Mouse (Mus musculus): ENCODE measurements around the gene Dhx40. TPM values are rescaled to one million over a fixed set of nuclear protein-coding genes. Genes with fewer than 3 reads are reported as not detected.

Dhx40 gene
- polyA plus RNA-seq, 1 experiment from 2014 or later = 22.3 TPM

- H3K36me3 ChIP-seq (replicated peaks; ENCODE audit: control insufficient read depth, insufficient read depth) = no peaks in the 10 kb centered on the region
- no peak overlapping the region for H3K4me2 ChIP-seq (replicated peaks)
- no peak overlapping the region for H3K27ac ChIP-seq
- H3K4me3 ChIP-seq (replicated peaks; ENCODE audit: low read length) = no peak overlapping the region
- no peak overlapping the region for H3K9ac ChIP-seq
- DNase-seq (ENCODE audit: low spot score) (no peak), ATAC-seq (ENCODE audit: low FRiP score) (no peak)
- peaks cover 17% of the 10 kb centered on the region for H3K4me1 ChIP-seq (replicated peaks; ENCODE audit: control insufficient read depth, insufficient read depth, low read length)
- no peaks in the 10 kb centered on the region for H3K9me3 ChIP-seq (ENCODE audit: control insufficient read depth, low read length)
- H3K27me3 ChIP-seq (ENCODE audit: control insufficient read depth, insufficient read depth, low read length) = no peaks in the 10 kb centered on the region
Measured at GRCm38 (mm10) chr11:86760357-86760756, 47.2 kb downstream of the Dhx40 start.

- H3K4me1 ChIP-seq (replicated peaks; ENCODE audit: control insufficient read depth, insufficient read depth, low read length) = peaks cover 21% of the 10 kb centered on the region
- 98% methylated on average over 2 of the region's 2 CpGs for WGBS
Measured at GRCm38 (mm10) chr11:86759886-86760285, 47.7 kb downstream of the Dhx40 start.

GRCm38 (mm10) chr11:86759226-86759625 lies 48.3 kb downstream of the Dhx40 start:
- H3K27ac ChIP-seq = peak overlapping the region; percentile 99
- no peak overlapping the region for H3K4me3 ChIP-seq (replicated peaks; ENCODE audit: low read length)
- H3K27me3 ChIP-seq (ENCODE audit: control insufficient read depth, insufficient read depth, low read length) = no peaks in the 10 kb centered on the region
- no peak for DNase-seq (ENCODE audit: low spot score)
- H3K9ac ChIP-seq = peak overlapping the region; percentile 96
- no peaks in the 10 kb centered on the region for H3K9me3 ChIP-seq (ENCODE audit: control insufficient read depth, low read length)
- peaks cover 25% of the 10 kb centered on the region for H3K4me1 ChIP-seq (replicated peaks; ENCODE audit: control insufficient read depth, insufficient read depth, low read length)
- no peaks in the 10 kb centered on the region for H3K36me3 ChIP-seq (replicated peaks; ENCODE audit: control insufficient read depth, insufficient read depth)
- no peak for ATAC-seq (ENCODE audit: low FRiP score)
- 94% methylated on average over 1 of the region's 1 CpGs for WGBS
- H3K4me2 ChIP-seq (replicated peaks) = peak overlapping the region; percentile 64; the same call in 1 of the 2 replicates

More at GRCm38 (mm10) chr11:86759886-86760285, 47.7 kb downstream of the Dhx40 start:
- Histone ChIP-seq H3K27me3 (ENCODE audit: control insufficient read depth, insufficient read depth, low read length) (no peaks in the 10 kb centered on the region), H3K36me3 (replicated peaks; ENCODE audit: control insufficient read depth, insufficient read depth) (no peaks in the 10 kb centered on the region), H3K4me2 (replicated peaks) (no peak overlapping the region), H3K9me3 (ENCODE audit: control insufficient read depth, low read length) (no peaks in the 10 kb centered on the region), H3K9ac (no peak overlapping the region), H3K27ac (no peak overlapping the region), H3K4me3 (replicated peaks; ENCODE audit: low read length) (no peak overlapping the region)
- ATAC-seq (ENCODE audit: low FRiP score) (no peak), DNase-seq (ENCODE audit: low spot score) (no peak)

- H3K27ac ChIP-seq = peak overlapping the region; percentile 99
- no peak for DNase-seq (ENCODE audit: low spot score)
- peak overlapping the region; percentile 96 for H3K9ac ChIP-seq
- H3K36me3 ChIP-seq (replicated peaks; ENCODE audit: control insufficient read depth, insufficient read depth) = no peaks in the 10 kb centered on the region
- peaks cover 31% of the 10 kb centered on the region for H3K4me1 ChIP-seq (replicated peaks; ENCODE audit: control insufficient read depth, insufficient read depth, low read length)
- WGBS = 33% methylated on average over 6 of the region's 6 CpGs
- no peak for ATAC-seq (ENCODE audit: low FRiP score)
- peak overlapping the region; percentile 64 for H3K4me2 ChIP-seq (replicated peaks)
- no peaks in the 10 kb centered on the region for H3K9me3 ChIP-seq (ENCODE audit: control insufficient read depth, low read length)
- H3K27me3 ChIP-seq (ENCODE audit: control insufficient read depth, insufficient read depth, low read length) = no peaks in the 10 kb centered on the region
- H3K4me3 ChIP-seq (replicated peaks; ENCODE audit: low read length) = peak overlapping the region; percentile 97
Measured at GRCm38 (mm10) chr11:86758559-86758958, 49.0 kb downstream of the Dhx40 start.

- DNase-seq (ENCODE audit: low spot score) = peak; percentile 97
- Histone ChIP-seq H3K4me3 (replicated peaks; ENCODE audit: low read length) (peak within 1 kb of the TSS; percentile 97), H3K36me3 (replicated peaks; ENCODE audit: control insufficient read depth, insufficient read depth) (no peaks in the 10 kb centered on the region), H3K9ac (peak within 1 kb of the TSS; percentile 96), H3K4me1 (replicated peaks; ENCODE audit: control insufficient read depth, insufficient read depth, low read length) (peaks cover 31% of the 10 kb centered on the region), H3K27me3 (ENCODE audit: control insufficient read depth, insufficient read depth, low read length) (no peaks in the 10 kb centered on the region), H3K4me2 (replicated peaks) (peak within 1 kb of the TSS; percentile 93), H3K27ac (peak within 1 kb of the TSS; percentile 99), H3K9me3 (ENCODE audit: control insufficient read depth, low read length) (no peaks in the 10 kb centered on the region)
- under 1% methylated on average over 72 of the region's 73 CpGs for WGBS
- peak; percentile 97 for ATAC-seq (ENCODE audit: low FRiP score)
Measured at GRCm38 (mm10) chr11:86757480-86758371, 49.8 kb downstream of the Dhx40 start, which contains the start of gene Cltc. Gene Cltc, minus strand, starts transcription at chr11:86757565.

- peak overlapping the region; percentile 99 for H3K27ac ChIP-seq
- 1% methylated on average over 18 of the region's 18 CpGs for WGBS
- peak overlapping the region; percentile 96 for H3K9ac ChIP-seq
- H3K4me1 ChIP-seq (replicated peaks; ENCODE audit: control insufficient read depth, insufficient read depth, low read length) = peaks cover 33% of the 10 kb centered on the region
- H3K9me3 ChIP-seq (ENCODE audit: control insufficient read depth, low read length) = no peaks in the 10 kb centered on the region
- H3K4me3 ChIP-seq (replicated peaks; ENCODE audit: low read length) = peak overlapping the region; percentile 97
- no peaks in the 10 kb centered on the region for H3K36me3 ChIP-seq (replicated peaks; ENCODE audit: control insufficient read depth, insufficient read depth)
- ATAC-seq (ENCODE audit: low FRiP score) = peak; percentile 64; the same call in 1 of the 2 replicates
- peak overlapping the region; percentile 93 for H3K4me2 ChIP-seq (replicated peaks)
- H3K27me3 ChIP-seq (ENCODE audit: control insufficient read depth, insufficient read depth, low read length) = no peaks in the 10 kb centered on the region
- peak; percentile 42 for DNase-seq (ENCODE audit: low spot score)
Measured at GRCm38 (mm10) chr11:86757142-86757479, 50.4 kb downstream of the Dhx40 start.

GRCm38 (mm10) chr11:86756156-86757141 lies 51.1 kb downstream of the Dhx40 start:
- 3% methylated on average over 31 of the region's 31 CpGs for WGBS
- Histone ChIP-seq H3K9ac (peak overlapping the region; percentile 96), H3K27me3 (ENCODE audit: control insufficient read depth, insufficient read depth, low read length) (no peaks in the 10 kb centered on the region), H3K27ac (peak overlapping the region; percentile 99), H3K36me3 (replicated peaks; ENCODE audit: control insufficient read depth, insufficient read depth) (no peaks in the 10 kb centered on the region), H3K4me2 (replicated peaks) (peak overlapping the region; percentile 93), H3K4me1 (replicated peaks; ENCODE audit: control insufficient read depth, insufficient read depth, low read length) (peaks cover 35% of the 10 kb centered on the region), H3K4me3 (replicated peaks; ENCODE audit: low read length) (peak overlapping the region; percentile 97), H3K9me3 (ENCODE audit: control insufficient read depth, low read length) (no peaks in the 10 kb centered on the region)
- peak; percentile 17; the same call in 1 of the 2 replicates for ATAC-seq (ENCODE audit: low FRiP score)
- DNase-seq (ENCODE audit: low spot score) = no peak

GRCm38 (mm10) chr11:86752404-86752803 lies 55.1 kb downstream of the Dhx40 start:
- no peak overlapping the region for H3K4me3 ChIP-seq (replicated peaks; ENCODE audit: low read length)
- no peak overlapping the region for H3K4me2 ChIP-seq (replicated peaks)
- no peaks in the 10 kb centered on the region for H3K36me3 ChIP-seq (replicated peaks; ENCODE audit: control insufficient read depth, insufficient read depth)
- no peak overlapping the region for H3K27ac ChIP-seq
- no peaks in the 10 kb centered on the region for H3K9me3 ChIP-seq (ENCODE audit: control insufficient read depth, low read length)
- H3K9ac ChIP-seq = no peak overlapping the region
- no peak for ATAC-seq (ENCODE audit: low FRiP score)
- peaks cover 30% of the 10 kb centered on the region for H3K4me1 ChIP-seq (replicated peaks; ENCODE audit: control insufficient read depth, insufficient read depth, low read length)
- no peaks in the 10 kb centered on the region for H3K27me3 ChIP-seq (ENCODE audit: control insufficient read depth, insufficient read depth, low read length)
- DNase-seq (ENCODE audit: low spot score) = no peak

- H3K27ac ChIP-seq = no peak overlapping the region
- 97% methylated on average over 1 of the region's 1 CpGs for WGBS
- no peaks in the 10 kb centered on the region for H3K27me3 ChIP-seq (ENCODE audit: control insufficient read depth, insufficient read depth, low read length)
- no peak overlapping the region for H3K9ac ChIP-seq
- H3K4me2 ChIP-seq (replicated peaks) = no peak overlapping the region
- ATAC-seq (ENCODE audit: low FRiP score) (no peak), DNase-seq (ENCODE audit: low spot score) (no peak)
- no peak overlapping the region for H3K4me3 ChIP-seq (replicated peaks; ENCODE audit: low read length)
- no peaks in the 10 kb centered on the region for H3K9me3 ChIP-seq (ENCODE audit: control insufficient read depth, low read length)
- peaks cover 29% of the 10 kb centered on the region for H3K4me1 ChIP-seq (replicated peaks; ENCODE audit: control insufficient read depth, insufficient read depth, low read length)
- no peaks in the 10 kb centered on the region for H3K36me3 ChIP-seq (replicated peaks; ENCODE audit: control insufficient read depth, insufficient read depth)
Measured at GRCm38 (mm10) chr11:86751010-86751409, 56.5 kb downstream of the Dhx40 start.

All from hindbrain, embryonic 14.5 days (tissue).